Mouse (Mus musculus) midbrain, postnatal 0 days (tissue): ENCODE results near the gene Scaf4. TPM values are rescaled to one million over a fixed set of nuclear protein-coding genes. Genes with fewer than 3 reads are reported as not detected.
"Not testable (repeated sequence)": the region's sequence is repeated elsewhere in the genome, so short reads cannot be mapped to it uniquely, and the experiment has no call there.

Experiments
- ATAC-seq: fragments of 200-750 bp; cut with Nextera tagmentation; 2 replicates; pipeline ENCODE4 v1.8.0; 2017; ENCODE audit warnings: moderate number of reproducible peaks, mild to moderate bottlenecking, moderate TSS enrichment, moderate library complexity; ENCODE audit not compliant: low FRiP score
- DNase-seq: peaks from one replicate; pipeline ENCODE4 v3.0.0-alpha.2; 2015; ENCODE audit warnings: low spot score
- H3K27ac ChIP-seq: fragments of 300-500 bp; sonication (generic); 2 replicates; pipeline ENCODE4 v1.5.1; 2014; ENCODE audit warnings: low read depth, mild to moderate bottlenecking, low read length, mixed read lengths
- H3K27me3 ChIP-seq: fragments of 300-500 bp; sonication (generic); 2 replicates; pipeline ENCODE4 v1.6.1; 2014; ENCODE audit warnings: low read length, control low read depth, mixed read lengths; ENCODE audit not compliant: insufficient read depth
- H3K36me3 ChIP-seq: fragments of 300-500 bp; sonication (generic); 2 replicates; pipeline ENCODE4 v1.6.1; 2014; ENCODE audit warnings: low read length, control low read depth, mixed read lengths; ENCODE audit not compliant: insufficient read depth
- H3K4me1 ChIP-seq: fragments of 300-500 bp; sonication (generic); 2 replicates; pipeline ENCODE4 v1.6.1; 2014; ENCODE audit warnings: mild to moderate bottlenecking, control low read depth, antibody characterized with exemption, low read length, mixed read lengths; ENCODE audit not compliant: insufficient read depth
- H3K4me2 ChIP-seq: fragments of 300-500 bp; sonication (generic); 2 replicates; pipeline ENCODE4 v1.6.1; 2014; ENCODE audit warnings: low read depth, mild to moderate bottlenecking, low read length, mixed read lengths; ENCODE audit not compliant: poor library complexity, severe bottlenecking
- H3K4me3 ChIP-seq: fragments of 300-500 bp; sonication (generic); 2 replicates; pipeline ENCODE4 v1.5.1; 2014; ENCODE audit warnings: low read depth, mild to moderate bottlenecking, low read length, moderate library complexity
- H3K9ac ChIP-seq: fragments of 300-500 bp; sonication (generic); replicated peaks from 2 replicates; pipeline ENCODE4 v1.6.1; 2014; ENCODE audit warnings: mild to moderate bottlenecking, low read length, moderate library complexity, mixed read lengths; ENCODE audit not compliant: poor library complexity, severe bottlenecking
- H3K9me3 ChIP-seq: fragments of 300-500 bp; sonication (generic); 2 replicates; pipeline ENCODE4 v1.6.1; 2016; ENCODE audit warnings: low read length, control low read depth
- CTCF ChIP-seq: IDR thresholded peaks from 2 replicates; pipeline ENCODE4 v1.5.1; 2016; ENCODE audit warnings: antibody characterized with exemption, mild to moderate bottlenecking
- WGBS: fragments of 180-500 bp; shearing (Covaris S2); extraction: QIAGEN DNeasy Blood & Tissue Kit; methylation state at CpG from one replicate; pipeline ENCODE4 v1.1.7; 2014; 5-methylcytosine and 5-hydroxymethylcytosine counted together
- polyA plus RNA-seq: library from polyadenylated mRNA; unstranded; fragments of >200 nt; fragmentation: Nextera tagmentation; extraction: Ambion mirVana; gene quantifications from 2 replicates; pipeline ENCODE4 v1.2.1, GENCODE M21; 2015
- total RNA-seq: library from RNA; depleted of rRNA; stranded (reverse); fragments of >200 nt; gene quantifications from 2 replicates; pipeline ENCODE4 v1.2.3, GENCODE M21; 2014

Gene Scaf4
- total and polyA plus RNA-seq, 2 experiments from 2014 or later, result 10.7 to 17.9 TPM

GRCm38 (mm10) chr16:90229897-90230296, 54.4 kb downstream of the Scaf4 start:
- ATAC-seq, result no peak
- Histone ChIP-seq H3K27ac (no peak overlapping the region), H3K9me3 (no peaks in the 10 kb centered on the region), H3K27me3 (no peaks in the 10 kb centered on the region), H3K36me3 (peaks cover 19% of the 10 kb centered on the region; the same call in 1 of the 2 replicates), H3K9ac (no peak overlapping the region), H3K4me2 (no peak overlapping the region), H3K4me3 (no peak overlapping the region), H3K4me1 (no peaks in the 10 kb centered on the region)
- no peak for DNase-seq
- 83% methylated on average over 6 of the region's 6 CpGs for WGBS
- TF ChIP-seq CTCF, result no peak

- H3K27ac ChIP-seq, result peak overlapping the region; percentile 87
- no peaks in the 10 kb centered on the region for H3K27me3 ChIP-seq
- peaks cover 8% of the 10 kb centered on the region; the same call in 1 of the 2 replicates for H3K4me1 ChIP-seq
- H3K4me3 ChIP-seq, result peak overlapping the region; percentile 95
- peaks cover 11% of the 10 kb centered on the region; the same call in 1 of the 2 replicates for H3K36me3 ChIP-seq
- 4% methylated on average over 20 of the region's 20 CpGs for WGBS
- H3K9me3 ChIP-seq, result no peaks in the 10 kb centered on the region
- no peak for TF ChIP-seq CTCF
- ATAC-seq (no peak), DNase-seq (peak; percentile 21)
- H3K4me2 ChIP-seq, result peak overlapping the region; percentile 59
- peak overlapping the region; percentile 94 for H3K9ac ChIP-seq
Observed at GRCm38 (mm10) chr16:90221441-90222070, 62.7 kb downstream of the Scaf4 start.

GRCm38 (mm10) chr16:90220892-90221431, 63.3 kb downstream of the Scaf4 start:
- WGBS, result 1% methylated on average over 42 of the region's 52 CpGs
- Histone ChIP-seq H3K36me3 (peaks cover 7% of the 10 kb centered on the region; the same call in 1 of the 2 replicates), H3K9me3 (no peaks in the 10 kb centered on the region), H3K4me3 (peak overlapping the region; percentile 95), H3K27me3 (no peaks in the 10 kb centered on the region), H3K4me2 (peak overlapping the region; percentile 59), H3K4me1 (peaks cover 8% of the 10 kb centered on the region; the same call in 1 of the 2 replicates), H3K9ac (peak overlapping the region; percentile 94), H3K27ac (peak overlapping the region; percentile 87)
- ATAC-seq (peak; percentile 82), DNase-seq (peak; percentile 69)
- TF ChIP-seq CTCF, result no peak

GRCm38 (mm10) chr16:90220026-90220891, 64.0 kb downstream of the Scaf4 start, which contains the start of gene Sod1:
TSS of gene Sod1 (plus strand) at chr16:90220754.
- Histone ChIP-seq H3K27me3 (no peaks in the 10 kb centered on the region), H3K9ac (peak within 1 kb of the TSS; percentile 94), H3K9me3 (no peaks in the 10 kb centered on the region), H3K4me1 (peaks cover 8% of the 10 kb centered on the region; the same call in 1 of the 2 replicates), H3K27ac (peak within 1 kb of the TSS; percentile 87), H3K36me3 (0 out of 2 replicates have a peak, but pooled peaks cover 5% of the 10 kb centered on the region), H3K4me3 (peak within 1 kb of the TSS; percentile 95), H3K4me2 (peak within 1 kb of the TSS; percentile 59)
- ATAC-seq (peak; percentile 92), DNase-seq (peak; percentile 94)
- WGBS, result 1% methylated on average over 55 of the region's 63 CpGs
- TF ChIP-seq CTCF, result no peak

- H3K4me3 ChIP-seq, H3K36me3 ChIP-seq, H3K4me1 ChIP-seq, H3K27ac ChIP-seq, H3K27me3 ChIP-seq, H3K4me2 ChIP-seq, ATAC-seq, H3K9ac ChIP-seq, DNase-seq, H3K9me3 ChIP-seq: not testable (repeated sequence)
- 70% methylated on average over 4 of the region's 4 CpGs for WGBS
Observed at GRCm38 (mm10) chr16:90219445-90219844, 64.9 kb downstream of the Scaf4 start.
